Mouse (Mus musculus) G1E (cell line): ENCODE measurements around the gene Commd1. TPM values are rescaled to one million over a fixed set of nuclear protein-coding genes. Genes with fewer than 3 reads are reported as not detected.

Source experiments
- ATAC-seq: 2 replicates; pipeline ENCODE4 v1.8.0; 2016; ENCODE audit warnings: mild to moderate bottlenecking; ENCODE audit not compliant: insufficient number of reproducible peaks, poor library complexity, low FRiP score, severe bottlenecking; ENCODE audit errors: extremely low read depth
- DNase-seq: peaks from one replicate; pipeline ENCODE4 v3.0.0; 2012; ENCODE audit warnings: low spot score
- H3K27me3 ChIP-seq: 2 replicates; pipeline ENCODE4 v1.6.1; 2012; ENCODE audit warnings: mild to moderate bottlenecking, low read length, inconsistent platforms; ENCODE audit not compliant: insufficient read depth
- H3K36me3 ChIP-seq: replicated peaks from 2 replicates; pipeline ENCODE3; 2012; ENCODE audit warnings: mild to moderate bottlenecking, inconsistent platforms
- H3K4me1 ChIP-seq: 2 replicates; pipeline ENCODE4 v1.6.1; 2012; ENCODE audit warnings: low read depth, low read length, inconsistent platforms, mixed read lengths; ENCODE audit not compliant: insufficient read depth
- H3K4me3 ChIP-seq: 2 replicates; pipeline ENCODE4 v1.5.1; 2012; ENCODE audit warnings: low read depth, mild to moderate bottlenecking, inconsistent platforms, low read length, moderate library complexity, mixed read lengths
- H3K9me3 ChIP-seq: replicated peaks from 2 replicates; pipeline ENCODE4 v1.6.1; 2012; ENCODE audit warnings: inconsistent platforms
- CTCF ChIP-seq: IDR thresholded peaks from 2 replicates; pipeline ENCODE4 v1.5.1; 2012; ENCODE audit warnings: low read depth, low read length, inconsistent platforms, mixed read lengths
- GATA1 ChIP-seq: IDR thresholded peaks from 2 replicates; pipeline ENCODE4 v1.6.1; 2012; ENCODE audit warnings: borderline replicate concordance, low read length, inconsistent platforms, mixed read lengths
- GATA2 ChIP-seq: IDR thresholded peaks from 2 replicates; pipeline ENCODE4 v1.6.1; 2012; ENCODE audit warnings: low read depth, low read length, inconsistent platforms, borderline replicate concordance
- POLR2AphosphoS5 ChIP-seq: IDR thresholded peaks from 2 replicates; pipeline ENCODE4 v1.6.1; 2012; ENCODE audit warnings: low read depth, low read length, inconsistent platforms; ENCODE audit not compliant: insufficient replicate concordance
- TAL1 ChIP-seq: conservative IDR thresholded peaks from 2 replicates; pipeline ENCODE4 v1.6.1; 2012; ENCODE audit warnings: low read depth, low read length, inconsistent platforms, mixed read lengths
- polyA plus RNA-seq: library from polyadenylated mRNA; stranded (reverse); fragments of >175 nt; gene quantifications from 2 replicates; pipeline ENCODE4 v1.2.3, GENCODE M21; 2012
- total RNA-seq, 2 experiments: library from RNA; stranded (forward) in 1 of 2; stranded (reverse) in 1 of 2; fragments of 200-1000 nt in 1 of 2; fragments of >200 nt in 1 of 2; fragmentation: Nextera tagmentation in 1 of 2; gene quantifications; 2 replicates each; pipeline ENCODE4 v1.2.3; 2014 to 2017

The Commd1 gene
- total and polyA plus RNA-seq, 3 experiments, result 34.1 to 93.9 (median 74.4) TPM

DNA sequence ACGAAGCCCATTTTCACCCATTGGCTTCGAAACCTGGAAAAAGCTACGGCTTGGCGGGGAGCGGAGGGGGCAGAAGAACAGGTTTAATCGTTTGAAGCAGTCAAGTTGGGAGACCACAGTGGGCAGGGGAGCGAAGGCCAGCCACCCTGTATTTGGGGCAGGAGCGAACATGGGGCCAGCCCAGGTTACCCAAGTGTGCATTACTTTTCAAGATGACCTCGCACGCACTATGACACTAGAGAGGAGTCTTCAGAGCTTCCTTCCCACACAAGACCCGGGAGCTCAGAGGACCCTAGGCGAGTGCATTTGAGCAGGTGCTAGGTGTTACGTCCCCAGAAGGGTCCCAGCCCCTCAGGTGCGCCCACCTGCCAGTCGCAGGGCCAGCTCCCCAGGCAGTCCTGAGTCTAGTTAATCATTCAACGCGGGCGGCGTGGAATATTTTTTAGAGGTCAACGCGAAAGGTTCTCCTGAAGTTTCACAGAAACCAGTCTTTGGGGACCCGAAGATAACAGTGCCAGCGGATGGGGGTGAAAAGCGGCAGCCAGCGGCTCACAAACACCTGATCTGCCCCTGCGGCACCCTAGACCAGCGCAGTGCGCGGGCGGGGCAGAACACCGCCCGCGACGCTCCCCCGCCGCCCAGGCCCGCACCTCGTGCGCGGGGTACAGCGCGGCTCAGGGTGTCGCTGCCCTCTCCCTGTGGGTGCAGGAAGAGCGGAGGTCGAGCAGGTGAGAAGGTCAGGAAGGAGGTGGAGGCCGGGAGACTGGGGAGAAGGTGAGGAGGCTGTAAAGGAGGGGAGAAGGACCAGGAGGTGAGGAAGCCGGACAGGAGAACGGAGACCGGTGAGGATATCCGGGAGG lies 123.5 kb downstream of the Commd1 start:
- Histone ChIP-seq H3K9me3 (no peaks in the 10 kb centered on the region), H3K4me3 (peak overlapping the region; percentile 87), H3K27me3 (peaks cover 5% of the 10 kb centered on the region), H3K36me3 (peaks cover 19% of the 10 kb centered on the region), H3K4me1 (peaks cover 58% of the 10 kb centered on the region)
- DNase-seq (peak; percentile 45), ATAC-seq (no peak)
- TF ChIP-seq POLR2AphosphoS5 (no peak), GATA2 (no peak), GATA1 (no peak), TAL1 (no peak), CTCF (no peak)

- no peaks in the 10 kb centered on the region for H3K9me3 ChIP-seq
- peak overlapping the region; percentile 87 for H3K4me3 ChIP-seq
- TF ChIP-seq TAL1 (no peak), GATA2 (no peak), POLR2AphosphoS5 (no peak), CTCF (no peak), GATA1 (no peak)
- H3K4me1 ChIP-seq, result peaks cover 66% of the 10 kb centered on the region
- 0 out of 2 replicates have a peak, but pooled peaks cover 2% of the 10 kb centered on the region for H3K27me3 ChIP-seq
- no peak for ATAC-seq
- DNase-seq, result no peak
- peaks cover 27% of the 10 kb centered on the region for H3K36me3 ChIP-seq
Observed at GRCm38 (mm10) chr11:22857705-22858440, 124.3 kb downstream of the Commd1 start.

- Histone ChIP-seq H3K4me1 (peaks cover 70% of the 10 kb centered on the region), H3K27me3 (no peaks in the 10 kb centered on the region), H3K36me3 (peaks cover 34% of the 10 kb centered on the region), H3K9me3 (no peaks in the 10 kb centered on the region), H3K4me3 (peak overlapping the region; percentile 87; the same call in 1 of the 2 replicates)
- ATAC-seq, result no peak
- no peak for DNase-seq
- TF ChIP-seq GATA2 (no peak), GATA1 (no peak), POLR2AphosphoS5 (no peak), TAL1 (no peak), CTCF (no peak)
Observed at GRCm38 (mm10) chr11:22857106-22857704, 125.0 kb downstream of the Commd1 start.

GRCm38 (mm10) chr11:22856371-22856965 lies 125.7 kb downstream of the Commd1 start:
- Histone ChIP-seq H3K4me3 (peak overlapping the region; percentile 37; the same call in 1 of the 2 replicates), H3K36me3 (peaks cover 34% of the 10 kb centered on the region), H3K9me3 (no peaks in the 10 kb centered on the region), H3K27me3 (no peaks in the 10 kb centered on the region), H3K4me1 (peaks cover 76% of the 10 kb centered on the region)
- DNase-seq (no peak), ATAC-seq (no peak)
- TF ChIP-seq TAL1 (no peak), GATA2 (no peak), CTCF (no peak), GATA1 (no peak), POLR2AphosphoS5 (no peak)

DNA sequence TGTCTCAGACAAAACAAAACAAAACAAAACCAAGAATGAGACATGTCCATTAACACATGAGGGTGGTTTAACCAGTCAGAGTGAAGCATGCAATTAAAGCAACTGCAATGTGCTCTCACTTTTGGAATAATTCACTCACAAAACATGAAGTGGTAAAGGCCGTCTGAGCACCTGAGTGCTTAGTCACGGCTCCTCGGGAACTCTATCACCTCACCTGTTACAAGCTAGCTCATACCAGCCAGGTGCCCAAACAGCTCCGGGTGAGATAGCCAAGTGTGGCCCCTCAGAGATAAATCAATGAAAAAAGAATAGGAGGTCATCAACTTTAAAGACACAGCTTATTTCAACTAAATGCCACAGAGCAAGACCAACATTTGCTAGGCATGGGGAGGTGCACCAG lies 127.6 kb downstream of the Commd1 start:
- no peak for ATAC-seq
- H3K4me3 ChIP-seq, result no peak overlapping the region
- no peak for TF ChIP-seq GATA2
- TF ChIP-seq CTCF, result no peak
- no peak for TF ChIP-seq POLR2AphosphoS5
- TF ChIP-seq TAL1, result no peak
- no peak for TF ChIP-seq GATA1
- DNase-seq, result no peak
- H3K9me3 ChIP-seq, result no peaks in the 10 kb centered on the region
- H3K4me1 ChIP-seq, result peaks cover 83% of the 10 kb centered on the region
- peaks cover 44% of the 10 kb centered on the region for H3K36me3 ChIP-seq
- H3K27me3 ChIP-seq, result no peaks in the 10 kb centered on the region
